Mouse (Mus musculus) liver, embryonic 15.5 days (tissue): ENCODE results near the gene Tmc8. TPM values are rescaled to one million over a fixed set of nuclear protein-coding genes. Genes with fewer than 3 reads are reported as not detected.
"Not testable (repeated sequence)": the region's sequence is repeated elsewhere in the genome, so short reads cannot be mapped to it uniquely, and the experiment has no call there.

Experiments used
- ATAC-seq: fragments of 200-750 bp; cut with Nextera tagmentation; 2 replicates; pipeline ENCODE4 v1.8.0; 2017; ENCODE audit warnings: moderate number of reproducible peaks, mild to moderate bottlenecking, moderate library complexity; ENCODE audit not compliant: insufficient read depth
- H3K27ac ChIP-seq: fragments of 300-500 bp; sonication (generic); replicated peaks from 2 replicates; pipeline ENCODE4 v1.5.1; 2015; ENCODE audit warnings: mild to moderate bottlenecking, inconsistent platforms
- H3K27me3 ChIP-seq: fragments of 300-500 bp; sonication (generic); 2 replicates; pipeline ENCODE4 v1.6.1; 2015; ENCODE audit warnings: mild to moderate bottlenecking, inconsistent platforms
- H3K36me3 ChIP-seq: fragments of 300-500 bp; sonication (generic); replicated peaks from 2 replicates; pipeline ENCODE4 v1.6.1; 2015; ENCODE audit warnings: moderate library complexity, mild to moderate bottlenecking, inconsistent platforms
- H3K4me1 ChIP-seq: fragments of 300-500 bp; sonication (generic); replicated peaks from 2 replicates; pipeline ENCODE4 v1.6.1; 2015; ENCODE audit warnings: inconsistent platforms
- H3K4me2 ChIP-seq: fragments of 300-500 bp; sonication (generic); 2 replicates; pipeline ENCODE4 v1.6.1; 2015; ENCODE audit warnings: moderate library complexity, mild to moderate bottlenecking, inconsistent platforms
- H3K4me3 ChIP-seq: fragments of 300-500 bp; sonication (generic); replicated peaks from 2 replicates; pipeline ENCODE4 v1.5.1; 2015; ENCODE audit warnings: mild to moderate bottlenecking, inconsistent platforms
- H3K9ac ChIP-seq: fragments of 300-500 bp; sonication (generic); 2 replicates; pipeline ENCODE4 v1.6.1; 2015; ENCODE audit warnings: moderate library complexity, mild to moderate bottlenecking, inconsistent platforms
- H3K9me3 ChIP-seq: fragments of 300-500 bp; sonication (generic); replicated peaks from 2 replicates; pipeline ENCODE4 v1.6.1; 2016; ENCODE audit warnings: inconsistent platforms
- WGBS: fragments of 180-500 bp; shearing (Covaris S2); methylation state at CpG from one replicate; pipeline ENCODE4 v1.1.7; 2015; ENCODE audit warnings: mixed read lengths; ENCODE audit not compliant: insufficient replicate concordance; 5-methylcytosine and 5-hydroxymethylcytosine counted together
- polyA plus RNA-seq: library from polyadenylated mRNA; unstranded; fragments of >200 nt; fragmentation: Nextera tagmentation; extraction: Ambion mirVana; gene quantifications from 2 replicates; pipeline ENCODE4 v1.2.1, GENCODE M21; 2015

Tmc8 gene
- polyA plus RNA-seq, 1 experiment from 2014 or later: 15.0 TPM

DNA sequence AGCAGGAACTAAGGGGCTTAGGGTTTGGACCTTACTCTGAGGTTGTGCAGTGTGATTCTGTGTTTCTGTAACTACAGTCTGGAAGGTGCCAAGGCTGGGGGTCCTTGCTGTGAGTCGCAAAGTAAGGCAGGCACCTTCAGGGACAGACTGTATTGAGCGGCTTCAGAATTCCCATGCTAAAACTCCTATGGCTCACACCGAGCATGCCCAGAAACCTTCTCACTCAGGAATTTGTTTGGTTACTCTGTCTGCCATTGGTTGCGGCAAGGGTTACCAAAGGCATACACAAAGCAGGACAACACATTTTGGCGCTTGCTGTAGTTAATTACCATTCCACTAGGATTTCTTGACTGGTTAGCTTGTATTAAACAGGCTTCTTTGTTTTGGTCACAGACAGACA lies 44.3 kb downstream of the Tmc8 start:
- Histone ChIP-seq H3K9me3 (no peaks in the 10 kb centered on the region), H3K4me2 (peak overlapping the region; percentile 90), H3K36me3 (peaks cover 32% of the 10 kb centered on the region), H3K4me3 (peak overlapping the region; percentile 84), H3K4me1 (peaks cover 91% of the 10 kb centered on the region), H3K9ac (peak overlapping the region; percentile 90), H3K27ac (peak overlapping the region; percentile 93), H3K27me3 (no peaks in the 10 kb centered on the region)
- WGBS: 46% methylated on average over 5 of the region's 5 CpGs
- no peak for ATAC-seq

DNA sequence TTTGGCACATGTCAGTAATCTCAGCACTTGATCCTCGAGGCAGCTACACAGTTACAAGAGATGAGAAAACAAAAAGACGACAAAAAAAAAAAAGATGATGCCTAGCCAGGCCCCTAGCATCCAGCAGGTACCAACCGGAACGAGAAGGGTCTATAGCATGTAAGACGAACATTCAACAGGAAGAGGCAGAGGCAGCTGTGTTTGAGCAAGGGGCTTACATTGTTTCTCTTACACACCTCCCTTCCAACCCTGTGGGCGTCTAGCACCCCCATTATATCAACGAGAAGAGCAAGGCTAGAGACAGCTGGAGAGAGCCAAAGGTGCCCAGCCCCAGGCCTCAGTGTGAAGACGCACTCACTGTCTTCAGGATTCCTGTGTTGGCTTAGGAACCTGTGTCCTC lies 45.0 kb downstream of the Tmc8 start:
- 67% methylated on average over 8 of the region's 8 CpGs for WGBS
- no peaks in the 10 kb centered on the region for H3K9me3 ChIP-seq
- peak overlapping the region; percentile 90 for H3K4me2 ChIP-seq
- no peaks in the 10 kb centered on the region for H3K27me3 ChIP-seq
- H3K36me3 ChIP-seq: peaks cover 25% of the 10 kb centered on the region
- H3K4me1 ChIP-seq: peaks cover 91% of the 10 kb centered on the region
- peak overlapping the region; percentile 21; the same call in 1 of the 2 replicates for H3K9ac ChIP-seq
- H3K27ac ChIP-seq: peak overlapping the region; percentile 93
- ATAC-seq: no peak
- H3K4me3 ChIP-seq: peak overlapping the region; percentile 84; the same call in 1 of the 2 replicates

DNA sequence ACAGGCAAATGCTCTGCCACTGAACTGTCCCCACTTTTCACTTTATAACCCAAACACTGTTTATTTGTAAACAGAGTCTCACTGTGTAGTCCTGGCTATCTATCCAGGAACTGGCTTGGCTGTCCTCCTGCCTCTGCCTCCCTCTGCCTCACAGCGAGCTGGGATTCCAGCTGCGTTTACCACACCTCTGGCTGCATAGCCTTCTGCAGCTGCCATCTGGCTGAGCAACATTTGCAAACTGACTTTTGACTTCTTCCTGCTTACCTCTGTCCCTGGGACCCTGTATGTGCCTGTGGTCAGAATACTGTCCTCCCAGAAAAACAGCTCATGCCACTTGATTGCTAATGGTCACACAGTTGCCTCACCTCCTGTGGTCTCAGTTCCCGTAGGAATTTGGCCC lies 45.5 kb downstream of the Tmc8 start:
- WGBS: 51% methylated on average over 3 of the region's 3 CpGs
- ATAC-seq: no peak
- H3K4me3 ChIP-seq: no peak overlapping the region

DNA sequence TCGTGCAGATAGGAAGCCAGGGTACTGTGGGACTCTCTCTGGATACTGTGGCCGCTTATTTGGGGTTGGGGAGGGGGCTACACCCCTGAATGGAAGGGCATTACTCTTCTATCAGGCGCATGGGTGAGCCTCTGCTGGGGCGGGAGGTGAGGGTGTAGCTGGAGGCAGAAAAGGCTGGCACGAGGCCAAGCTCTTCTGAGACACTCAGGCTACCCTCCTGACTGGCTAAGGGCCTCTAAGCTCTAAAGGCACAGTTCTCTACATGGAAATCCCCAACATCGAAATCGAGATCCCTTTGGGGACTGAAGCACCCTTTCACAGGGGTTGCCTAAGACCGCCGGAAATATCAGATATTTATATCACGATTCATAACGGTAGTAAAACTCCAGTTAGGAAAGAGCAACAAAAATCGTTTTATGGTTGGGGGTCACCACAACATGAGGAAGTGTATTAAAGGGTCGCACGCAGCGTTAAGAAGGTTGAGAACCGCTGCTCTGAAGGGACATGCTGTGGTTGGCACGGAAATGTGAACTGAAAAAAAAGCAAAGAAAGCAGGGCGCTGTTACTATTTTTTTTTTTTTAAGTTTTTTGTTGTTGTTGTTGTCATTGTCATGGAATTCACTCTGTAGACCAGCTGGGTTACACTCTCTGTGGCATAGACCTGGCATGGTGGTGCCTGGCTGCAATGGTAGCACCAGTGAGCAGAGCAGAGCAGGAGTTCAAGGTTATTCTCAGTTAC lies 46.4 kb downstream of the Tmc8 start:
- Histone ChIP-seq H3K27me3 (no peaks in the 10 kb centered on the region), H3K9ac (peak overlapping the region; percentile 26), H3K4me2 (peak overlapping the region; percentile 90), H3K9me3 (no peaks in the 10 kb centered on the region), H3K4me3 (no peak overlapping the region; the same call in 1 of the 2 replicates), H3K36me3 (peaks cover 11% of the 10 kb centered on the region), H3K4me1 (peaks cover 92% of the 10 kb centered on the region), H3K27ac (peak overlapping the region; percentile 93)
- 43% methylated on average over 18 of the region's 18 CpGs for WGBS
- ATAC-seq: no peak

More for the DNA sequence above, 45.5 kb downstream of the Tmc8 start:
- H3K27me3 ChIP-seq: no peaks in the 10 kb centered on the region
- no peaks in the 10 kb centered on the region for H3K9me3 ChIP-seq
- peak overlapping the region; percentile 90 for H3K4me2 ChIP-seq
- peak overlapping the region; percentile 93 for H3K27ac ChIP-seq
- H3K4me1 ChIP-seq: peaks cover 92% of the 10 kb centered on the region
- H3K9ac ChIP-seq: peak overlapping the region; percentile 26; the same call in 1 of the 2 replicates
- H3K36me3 ChIP-seq: peaks cover 20% of the 10 kb centered on the region

DNA sequence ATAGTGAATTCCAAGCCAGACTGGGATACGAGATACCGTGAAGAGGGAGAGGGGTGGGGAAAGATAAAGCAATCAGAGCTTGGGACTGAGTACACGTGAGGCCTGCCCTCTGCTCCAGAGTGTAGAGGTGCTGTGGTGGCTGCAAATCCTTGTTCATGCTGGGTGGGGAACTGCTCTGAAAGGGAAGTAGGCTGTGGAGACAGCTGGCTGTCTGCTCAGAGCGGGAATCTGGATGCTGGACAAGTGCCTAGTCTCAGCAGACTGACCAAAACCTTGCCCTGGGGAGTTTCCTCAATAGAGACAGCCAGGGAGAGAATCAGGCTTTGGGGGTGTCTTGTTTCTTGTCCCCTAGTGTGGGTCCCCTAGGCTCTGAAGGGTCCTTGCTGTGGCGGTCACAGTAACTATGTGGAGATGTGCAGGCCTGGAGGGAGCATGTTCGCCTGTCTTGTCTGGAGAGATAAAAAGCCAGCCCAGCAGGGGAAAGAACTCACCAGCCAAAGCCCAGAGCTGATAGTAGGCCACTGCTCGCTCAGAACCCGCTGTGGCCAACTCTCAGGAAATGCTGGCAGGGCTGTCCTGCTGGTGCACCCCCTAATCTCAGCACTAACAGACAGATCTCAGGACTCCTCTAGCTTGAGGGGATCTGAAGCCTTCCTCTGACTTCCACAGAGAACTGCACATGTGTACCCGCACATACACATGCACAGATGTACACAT lies 47.2 kb downstream of the Tmc8 start:
- WGBS: 14% methylated on average over 9 of the region's 9 CpGs
- peak; percentile 19 for ATAC-seq
- peak overlapping the region; percentile 90 for H3K4me2 ChIP-seq
- H3K9ac ChIP-seq: 0 out of 2 replicates have a peak overlapping the region, but pooled peaks have one; percentile 7
- H3K4me1 ChIP-seq: peaks cover 89% of the 10 kb centered on the region
- H3K27me3 ChIP-seq: no peaks in the 10 kb centered on the region
- H3K4me3 ChIP-seq: no peak overlapping the region
- H3K9me3 ChIP-seq: no peaks in the 10 kb centered on the region
- peak overlapping the region; percentile 93 for H3K27ac ChIP-seq
- H3K36me3 ChIP-seq: peaks cover 3% of the 10 kb centered on the region

DNA sequence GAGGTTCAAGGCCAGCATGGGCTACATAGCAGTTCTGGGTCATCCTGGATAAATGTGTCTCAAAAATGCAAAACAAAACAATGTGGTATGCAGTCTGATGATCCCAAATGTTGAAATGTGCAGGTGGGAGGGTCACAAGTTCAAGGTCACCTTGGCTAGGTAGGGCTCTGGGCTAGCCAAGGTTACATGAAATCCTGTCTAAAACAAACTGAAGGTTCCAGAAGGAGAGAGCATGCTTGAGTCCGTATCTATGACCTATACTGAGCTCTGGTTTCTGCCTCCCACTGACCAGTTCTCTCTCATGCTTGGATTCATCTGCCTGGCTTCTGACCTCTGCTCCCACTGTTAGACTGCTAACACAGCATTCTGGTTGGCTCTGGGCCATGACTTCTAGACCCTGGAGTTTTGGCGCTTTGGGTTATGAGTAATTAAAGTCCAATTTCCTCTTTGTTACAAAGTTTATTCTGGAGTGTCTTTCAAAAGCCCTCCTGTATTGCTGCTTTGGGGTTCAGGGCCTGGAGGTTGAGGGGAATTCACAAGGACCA lies 47.9 kb downstream of the Tmc8 start:
- WGBS: 59% methylated on average over 2 of the region's 2 CpGs
- peaks cover 91% of the 10 kb centered on the region for H3K4me1 ChIP-seq

DNA sequence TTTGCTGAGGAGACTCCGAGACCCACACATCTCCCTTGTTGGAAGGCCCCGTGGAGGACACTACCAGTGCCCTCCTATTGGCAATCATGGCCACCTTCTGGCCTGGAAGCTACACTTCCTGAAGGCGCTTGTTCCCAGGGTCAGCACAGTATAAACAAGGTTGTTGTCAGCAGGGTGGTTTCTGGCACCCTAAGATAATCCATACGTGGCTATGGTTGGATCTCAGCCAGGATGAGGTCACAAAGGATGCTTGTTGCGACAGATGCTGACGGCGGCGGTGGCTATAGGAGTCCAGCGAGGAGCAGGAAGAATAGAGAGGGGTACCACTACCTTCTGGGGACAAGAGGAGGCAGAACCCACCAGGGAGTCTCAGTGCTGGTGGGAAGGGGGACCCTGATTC lies 48.5 kb downstream of the Tmc8 start:
- Histone ChIP-seq H3K27me3 (no peaks in the 10 kb centered on the region), H3K4me1 (peaks cover 97% of the 10 kb centered on the region), H3K27ac (peak overlapping the region; percentile 93), H3K9ac (0 out of 2 replicates have a peak overlapping the region, but pooled peaks have one; percentile 71), H3K4me3 (no peak overlapping the region), H3K9me3 (no peaks in the 10 kb centered on the region), H3K4me2 (peak overlapping the region; percentile 34), H3K36me3 (no peaks in the 10 kb centered on the region)
- 48% methylated on average over 9 of the region's 9 CpGs for WGBS
- peak; percentile 2; the same call in 1 of the 2 replicates for ATAC-seq

More for the DNA sequence above, 47.9 kb downstream of the Tmc8 start:
- Histone ChIP-seq H3K36me3 (no peaks in the 10 kb centered on the region), H3K27ac (peak overlapping the region; percentile 93), H3K9ac (peak overlapping the region; percentile 29; the same call in 1 of the 2 replicates), H3K9me3 (no peaks in the 10 kb centered on the region), H3K4me3 (no peak overlapping the region), H3K4me2 (peak overlapping the region; percentile 34; the same call in 1 of the 2 replicates), H3K27me3 (no peaks in the 10 kb centered on the region)
- no peak for ATAC-seq

DNA sequence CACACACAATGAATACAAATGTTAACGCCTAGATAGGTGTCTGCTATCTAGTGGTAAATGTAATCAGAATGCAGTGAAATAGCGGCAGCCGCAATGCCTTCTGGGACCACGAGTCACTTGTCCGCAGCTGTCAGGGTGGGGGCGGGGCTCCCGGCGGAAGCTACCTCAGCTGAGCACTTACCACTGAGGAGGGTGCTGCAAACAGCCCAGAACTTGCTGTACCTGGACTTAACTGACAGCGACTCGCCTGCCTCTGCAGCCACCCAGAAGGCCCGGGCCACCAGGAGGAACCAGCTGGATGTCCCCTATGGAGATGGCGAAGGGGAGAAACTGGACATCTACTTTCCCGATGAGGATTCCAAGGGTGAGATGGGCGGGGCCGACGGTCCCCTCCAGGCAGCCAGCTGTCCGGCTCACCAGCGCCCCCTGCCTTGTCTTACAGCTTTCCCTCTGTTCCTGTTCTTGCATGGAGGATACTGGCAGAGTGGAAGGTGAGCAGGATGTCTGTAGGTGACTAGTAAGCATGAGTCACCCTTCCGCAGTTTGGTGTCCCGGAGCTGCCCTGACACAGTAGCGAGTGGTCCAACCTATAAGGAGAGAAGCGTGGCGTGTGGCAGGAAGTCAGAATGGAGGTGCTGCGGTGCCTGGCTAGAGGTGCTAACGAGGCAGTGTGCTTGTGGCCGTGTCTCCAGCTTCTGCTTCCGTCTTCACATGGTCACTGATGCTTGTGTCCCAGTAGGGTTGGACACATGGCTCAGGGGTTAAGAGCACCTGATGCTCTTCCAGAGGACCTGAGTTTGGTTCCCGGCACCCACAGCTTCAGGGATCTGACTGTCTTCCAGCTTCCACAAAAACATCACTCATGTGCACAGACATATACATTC lies 50.5 kb downstream of the Tmc8 start:
- Histone ChIP-seq H3K27ac (peak overlapping the region; percentile 93), H3K9me3 (no peaks in the 10 kb centered on the region), H3K27me3 (no peaks in the 10 kb centered on the region), H3K4me2 (peak overlapping the region; percentile 96), H3K9ac (peak overlapping the region; percentile 71), H3K36me3 (no peaks in the 10 kb centered on the region), H3K4me1 (peaks cover 96% of the 10 kb centered on the region), H3K4me3 (peak overlapping the region; percentile 67)
- ATAC-seq: peak; percentile 76
- WGBS: 11% methylated on average over 28 of the region's 28 CpGs

DNA sequence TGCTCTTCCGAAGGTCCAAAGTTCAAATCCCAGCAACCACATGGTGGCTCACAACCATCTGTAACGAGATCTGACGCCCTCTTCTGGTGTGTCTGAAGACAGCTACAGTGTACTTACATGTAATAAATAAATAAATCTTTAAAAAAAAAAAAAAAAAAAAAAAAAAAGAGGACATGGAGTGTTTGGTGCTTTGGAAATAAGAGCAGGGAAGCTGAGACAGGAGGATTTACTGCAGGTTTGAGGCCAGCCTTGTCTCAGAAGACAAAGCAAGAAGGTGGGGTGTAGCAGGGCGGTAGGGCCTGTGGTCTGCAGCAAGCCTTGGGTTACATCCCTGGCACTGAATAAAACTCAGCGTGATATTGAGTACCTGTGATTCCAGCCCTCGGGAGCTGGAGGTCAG lies 51.6 kb downstream of the Tmc8 start:
- Histone ChIP-seq H3K4me1 (peaks cover 96% of the 10 kb centered on the region), H3K27ac (peak overlapping the region; percentile 68)
- not testable (repeated sequence) for H3K27me3 ChIP-seq, H3K4me2 ChIP-seq, ATAC-seq, H3K9me3 ChIP-seq, H3K9ac ChIP-seq, H3K36me3 ChIP-seq, H3K4me3 ChIP-seq
- 86% methylated on average over 6 of the region's 6 CpGs for WGBS

DNA sequence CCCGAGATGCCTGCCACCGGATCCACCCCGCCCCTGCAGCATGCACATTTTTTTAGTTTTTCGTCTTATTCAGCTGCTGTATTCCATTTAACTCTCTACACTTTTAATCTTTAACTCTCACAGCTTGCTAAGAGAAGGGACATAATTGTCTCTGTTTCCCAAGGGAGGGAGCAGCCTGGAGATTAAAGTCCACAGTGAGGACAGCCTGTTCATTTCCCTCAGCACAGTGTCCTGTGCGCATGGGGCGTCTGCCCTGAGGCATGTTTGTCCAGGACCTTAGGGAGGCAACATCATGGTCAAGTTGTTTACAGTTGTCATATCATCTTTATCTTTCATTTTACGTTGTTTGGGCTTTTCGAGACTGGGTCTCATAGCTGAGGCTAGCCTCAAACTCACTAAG lies 52.2 kb downstream of the Tmc8 start:
- ATAC-seq: no peak
- Histone ChIP-seq H3K9ac (no peak overlapping the region), H3K27ac (peak overlapping the region; percentile 68), H3K4me2 (no peak overlapping the region), H3K9me3 (no peaks in the 10 kb centered on the region), H3K36me3 (no peaks in the 10 kb centered on the region), H3K4me3 (no peak overlapping the region), H3K4me1 (peaks cover 96% of the 10 kb centered on the region), H3K27me3 (no peaks in the 10 kb centered on the region)
- WGBS: 78% methylated on average over 8 of the region's 8 CpGs
